Mouse (Mus musculus) brain, embryonic 14.5 days (tissue): Measurements from ENCODE around the gene Nradd. TPM values are rescaled to one million over a fixed set of nuclear protein-coding genes. Genes with fewer than 3 reads are reported as not detected.

Experiments used
- DNase-seq: peaks from one replicate; pipeline ENCODE4 v3.0.0-alpha.2; 2011; ENCODE audit warnings: low read depth
- CTCF ChIP-seq: fragments of 200-500 bp; IDR thresholded peaks from 2 replicates; pipeline ENCODE4 v1.5.1; 2012; ENCODE audit warnings: inconsistent platforms, mild to moderate bottlenecking, moderate library complexity, borderline replicate concordance; ENCODE audit not compliant: insufficient read depth, insufficient read length; ENCODE audit errors: extremely low read depth
- POLR2A ChIP-seq: fragments of 200-500 bp; IDR thresholded peaks from 2 replicates; pipeline ENCODE4 v1.6.1; 2012; ENCODE audit warnings: mild to moderate bottlenecking, inconsistent platforms, borderline replicate concordance; ENCODE audit not compliant: poor library complexity, insufficient read depth, insufficient read length, severe bottlenecking; ENCODE audit errors: extremely low read depth
- polyA plus RNA-seq: library from polyadenylated mRNA; depleted of rRNA; stranded (reverse); fragments of >200 nt; gene quantifications from 2 replicates; pipeline ENCODE4 v1.2.3, GENCODE M21; 2012

The Nradd gene
- polyA plus RNA-seq, 1 experiment, result 25.1 TPM

DNA sequence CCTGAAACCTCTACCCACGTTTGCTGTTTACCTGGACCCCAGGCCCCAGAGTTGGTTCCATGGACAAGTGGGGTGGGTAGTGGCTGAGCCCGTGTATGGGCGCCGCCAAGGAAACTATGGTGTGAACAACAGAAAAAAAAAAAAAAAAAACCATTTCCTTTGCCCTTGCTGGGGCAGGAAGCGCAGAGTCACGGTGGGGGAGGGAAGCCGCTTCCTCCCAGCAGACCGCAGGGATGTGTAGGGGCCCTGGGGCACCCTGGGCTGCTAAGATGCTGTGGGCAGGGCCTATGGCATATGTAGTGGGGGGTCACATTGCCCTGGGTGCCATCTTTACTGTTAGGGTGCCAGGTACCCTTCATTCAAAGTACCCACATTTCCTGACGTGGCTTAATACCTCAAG, 21.0 kb upstream of the Nradd start:
- DNase-seq, result no peak

DNA sequence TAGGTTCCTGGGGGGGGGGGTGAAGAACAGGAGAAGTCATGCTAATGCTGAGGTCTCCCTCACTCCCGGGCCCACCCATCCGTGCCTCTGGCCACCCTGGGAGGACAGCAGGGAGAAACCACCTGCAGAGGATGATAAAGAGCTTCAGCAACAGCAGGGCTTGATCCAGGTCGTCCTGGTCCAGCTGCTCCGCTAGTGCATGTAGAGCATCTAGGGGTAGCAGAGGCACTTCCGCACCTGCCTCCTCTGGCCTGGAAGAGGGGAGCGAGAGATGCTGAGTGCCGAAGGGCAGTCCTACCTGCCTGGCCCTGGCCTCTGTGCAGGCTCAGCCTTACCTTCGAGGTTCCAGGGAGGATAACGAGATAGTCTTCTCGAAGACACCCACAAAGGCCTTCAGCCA, 20.0 kb upstream of the Nradd start:
- no peak for TF ChIP-seq CTCF
- no peak for TF ChIP-seq POLR2A
- no peak for DNase-seq

More for the DNA sequence above, 21.0 kb upstream of the Nradd start:
- TF ChIP-seq POLR2A (no peak), CTCF (no peak)

DNA sequence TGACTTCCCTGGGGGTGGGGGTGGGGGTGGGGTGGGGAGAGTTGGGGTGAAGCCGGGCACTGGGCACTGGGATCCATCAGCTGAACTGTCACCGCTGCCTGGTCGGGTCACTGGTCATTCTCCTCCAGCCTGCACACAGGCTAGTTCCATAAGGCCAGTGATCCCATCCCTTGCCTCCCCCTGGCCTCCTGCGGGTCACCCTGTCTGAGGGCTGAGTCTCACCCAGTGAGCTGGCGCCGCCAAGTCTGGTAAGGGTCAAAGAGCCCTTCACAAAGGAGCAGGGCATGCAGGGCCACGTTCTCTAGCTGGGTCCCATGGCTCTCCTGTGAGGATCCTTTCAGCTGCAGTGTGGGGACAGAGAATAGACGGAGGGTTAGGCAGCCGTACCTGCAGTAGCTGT, 19.5 kb upstream of the Nradd start:
- no peak for TF ChIP-seq CTCF
- no peak for TF ChIP-seq POLR2A

DNA sequence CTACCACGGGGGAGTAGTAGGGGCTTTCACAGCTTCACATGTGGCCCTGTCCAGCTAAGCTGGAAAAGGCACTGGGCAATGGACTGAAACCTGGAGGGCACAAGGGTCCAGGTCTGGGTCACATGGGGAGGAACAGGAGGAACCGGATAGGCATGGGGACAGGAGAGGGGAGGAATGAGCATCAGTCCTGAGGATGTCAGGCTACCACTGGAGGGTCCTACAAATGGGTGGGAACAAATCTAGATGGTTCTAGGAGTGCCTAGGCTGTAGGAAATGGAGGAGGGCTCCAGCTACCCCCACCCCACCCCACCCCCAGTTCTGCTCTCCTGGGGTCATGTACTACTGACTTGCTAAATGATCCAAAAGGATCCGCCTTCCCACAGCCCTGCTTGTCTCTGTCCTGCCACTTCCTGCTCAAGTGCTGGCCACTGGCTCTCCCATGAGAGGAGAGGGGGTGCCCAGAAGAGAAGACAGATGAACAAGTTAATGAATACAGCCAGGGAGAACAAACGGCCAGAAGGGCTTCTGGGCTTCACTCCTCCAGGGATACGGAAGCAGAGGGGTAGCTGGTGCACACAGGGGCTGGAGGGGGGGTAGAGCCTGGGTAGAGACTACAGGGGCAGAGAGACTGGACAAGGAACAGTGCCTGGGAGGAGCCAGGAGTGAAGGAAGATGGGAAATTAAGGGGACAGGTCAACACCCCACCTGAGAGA, 18.7 kb upstream of the Nradd start:
- TF ChIP-seq CTCF, result no peak
- TF ChIP-seq POLR2A, result no peak

More for the DNA sequence above, 19.5 kb upstream of the Nradd start:
- DNase-seq, result no peak

DNA sequence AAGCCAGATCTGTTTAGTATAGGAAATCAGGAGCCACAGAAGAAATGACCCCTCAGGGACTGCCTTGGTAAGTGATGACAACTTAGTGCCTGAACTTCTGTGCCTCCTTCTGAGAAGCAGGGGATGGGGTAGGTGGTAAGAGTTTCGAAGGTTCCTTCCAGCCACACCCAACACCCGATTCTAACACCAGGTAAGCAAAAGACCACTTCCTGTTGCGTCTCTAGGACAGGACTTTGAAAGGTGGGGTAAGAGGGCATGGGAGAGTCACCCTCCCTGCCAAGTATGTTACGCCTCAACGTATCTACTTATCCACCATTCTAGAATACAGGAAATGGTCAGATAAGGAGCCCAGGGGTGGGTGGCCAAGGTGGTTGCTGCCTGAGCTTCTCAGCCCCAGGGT, 16.8 kb upstream of the Nradd start:
- no peak for DNase-seq
- TF ChIP-seq CTCF (no peak), POLR2A (no peak)

More for the DNA sequence above, 18.7 kb upstream of the Nradd start:
- DNase-seq, result no peak

DNA sequence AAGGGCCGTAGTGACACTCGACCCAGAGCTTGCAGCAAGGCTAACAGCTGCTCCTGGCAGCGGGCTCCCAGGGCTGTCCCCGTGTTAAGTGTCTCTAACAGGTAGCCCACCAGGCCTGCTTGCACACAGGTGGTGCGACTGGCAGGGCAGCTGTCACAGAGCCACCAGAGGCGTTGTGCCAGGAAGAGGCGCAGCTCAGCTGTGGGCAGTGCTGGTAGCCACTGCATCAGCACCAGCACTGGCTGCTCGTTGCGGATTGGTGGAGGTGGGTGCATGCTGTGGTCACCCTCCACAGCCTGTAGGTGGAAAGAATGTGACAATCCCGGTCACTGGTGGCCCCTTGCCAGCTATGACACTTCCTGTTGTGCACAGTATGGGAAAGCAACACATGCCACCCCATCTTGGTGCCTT, 14.4 kb upstream of the Nradd start:
- TF ChIP-seq CTCF, result no peak
- no peak for TF ChIP-seq POLR2A
- DNase-seq, result no peak

DNA sequence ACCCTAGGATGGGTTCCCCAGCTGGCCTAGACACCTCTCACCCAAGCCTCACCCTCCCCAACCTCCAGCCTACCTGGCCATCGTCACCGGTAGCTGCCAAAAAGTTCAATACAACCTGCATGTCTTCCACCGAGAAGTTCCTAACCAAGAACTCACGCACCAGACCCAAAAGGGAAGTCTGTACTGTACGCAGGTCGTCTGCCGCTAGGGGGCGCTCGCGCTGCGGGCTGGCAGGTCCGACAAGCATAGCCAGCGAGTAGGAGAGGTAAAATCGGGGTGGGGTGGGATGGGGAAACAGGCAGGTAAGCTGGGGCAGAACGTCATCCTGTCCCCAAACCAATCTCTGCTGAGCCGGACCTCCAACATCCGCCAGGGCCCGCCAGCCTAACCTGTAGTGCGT, 11.0 kb upstream of the Nradd start:
- DNase-seq, result peak; percentile 85
- TF ChIP-seq POLR2A, result no peak
- TF ChIP-seq CTCF, result peak; percentile 99

DNA sequence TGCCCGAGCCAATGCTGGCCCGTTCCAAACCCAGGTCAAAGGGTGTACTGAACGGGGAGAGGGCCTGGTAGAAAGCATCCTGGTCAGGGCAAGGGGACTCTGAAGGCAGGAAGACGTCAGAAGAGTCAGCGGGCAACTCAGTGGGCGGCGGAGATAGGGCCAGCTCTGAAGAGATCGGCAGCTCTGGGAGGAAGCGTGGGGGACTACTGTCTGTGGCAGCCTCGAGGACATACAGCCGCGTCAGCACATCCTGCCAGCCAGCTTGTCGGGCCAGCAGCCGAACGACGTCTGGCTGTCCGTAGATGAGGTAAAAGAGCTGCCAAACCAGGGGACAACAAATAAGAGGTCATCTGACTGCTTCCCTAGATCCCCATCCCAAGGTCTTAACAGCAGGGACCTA, 9.6 kb upstream of the Nradd start:
- DNase-seq, result no peak
- TF ChIP-seq CTCF (no peak), POLR2A (no peak)

DNA sequence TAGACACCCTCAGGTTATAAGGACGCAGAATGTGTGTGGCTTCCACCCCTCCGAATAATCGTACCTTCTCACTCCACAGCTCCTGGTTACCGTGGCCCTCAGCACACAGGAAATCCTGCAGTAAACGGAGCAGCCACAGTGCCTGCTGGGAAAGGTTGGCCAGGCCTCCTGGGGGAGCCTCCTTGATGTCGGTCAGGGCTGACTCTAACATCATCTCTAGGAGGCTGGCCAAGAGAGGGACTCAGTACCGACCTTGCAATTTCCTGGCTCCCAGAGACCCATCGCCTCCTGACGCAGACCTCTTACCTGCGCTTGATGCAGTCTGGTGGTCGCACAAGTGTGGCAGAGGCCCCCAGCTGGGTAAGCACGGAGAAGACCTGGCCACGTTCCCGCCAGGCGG, 8.4 kb upstream of the Nradd start:
- no peak for TF ChIP-seq POLR2A
- no peak for TF ChIP-seq CTCF
- no peak for DNase-seq

DNA sequence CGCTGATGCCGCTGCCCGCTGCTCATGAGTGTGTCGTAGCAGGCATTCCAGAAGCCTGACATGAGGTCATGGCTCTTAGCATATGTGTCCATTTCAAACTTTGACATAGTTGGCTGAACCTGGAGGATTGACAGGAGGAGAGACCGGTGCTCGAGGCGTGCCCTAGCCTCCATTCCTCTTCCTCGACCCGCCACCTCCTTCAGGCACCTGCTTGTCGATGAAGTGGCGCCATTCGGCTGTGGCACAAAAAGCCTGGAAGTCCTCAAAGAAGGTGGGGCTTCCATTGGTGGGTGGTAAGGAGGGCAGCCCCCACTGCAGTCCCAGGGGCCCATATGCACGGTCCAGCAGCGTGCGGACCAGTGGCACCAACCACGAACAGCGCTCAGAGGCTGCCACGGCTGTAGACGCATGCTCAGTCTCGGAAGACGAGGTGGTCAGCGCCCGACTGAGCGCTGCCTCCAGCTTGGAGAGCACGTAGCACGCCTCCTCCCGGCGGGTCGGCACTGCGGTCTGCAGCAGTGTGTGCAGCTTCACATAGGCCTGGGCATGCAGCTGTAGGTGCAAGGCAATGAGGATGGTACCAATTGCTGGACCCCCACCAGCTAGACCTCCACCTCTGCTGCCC, 7.5 kb upstream of the Nradd start:
- TF ChIP-seq CTCF (peak; percentile 18; the same call in 1 of the 2 replicates), POLR2A (no peak)
- DNase-seq, result peak; percentile 64

DNA sequence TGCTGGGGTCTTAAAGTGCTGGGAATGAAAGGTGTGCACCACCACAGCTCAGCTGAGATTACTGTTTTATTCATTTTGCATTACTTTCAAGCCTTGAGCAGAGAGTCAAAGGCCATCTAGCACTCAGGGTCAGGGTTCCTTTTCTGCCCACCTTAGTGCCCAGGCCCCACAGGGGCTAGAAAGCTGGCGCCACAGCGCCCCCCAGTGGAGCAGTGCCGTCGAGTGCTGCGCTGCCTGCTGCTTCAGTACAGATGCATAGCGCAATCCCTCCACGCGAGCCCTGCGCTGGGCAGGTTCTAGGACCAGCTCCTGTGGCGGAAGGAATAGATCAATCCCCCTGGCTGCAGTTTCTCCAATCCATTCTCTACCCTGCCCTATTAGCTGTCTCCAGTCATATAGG, 6.9 kb upstream of the Nradd start:
- peak; percentile 69 for DNase-seq

DNA sequence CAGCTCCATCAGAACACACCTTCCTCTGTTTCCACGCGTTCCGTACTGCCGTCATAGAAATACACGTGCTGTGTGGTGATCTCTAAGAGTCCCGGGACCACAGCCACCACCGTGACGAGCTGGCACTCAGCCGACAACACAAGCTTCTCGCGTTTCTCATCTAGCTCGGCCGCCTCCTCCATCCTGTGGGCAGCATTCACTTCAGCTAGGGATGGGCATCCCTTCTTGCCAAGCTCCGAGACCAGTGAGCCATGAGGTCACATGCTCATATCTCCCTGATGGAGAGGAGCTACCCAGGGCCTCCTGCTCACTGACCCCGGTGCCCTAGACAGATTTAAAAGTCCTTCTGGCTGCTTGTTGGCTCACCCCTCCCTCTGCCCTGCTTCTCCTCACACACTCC, 5.9 kb upstream of the Nradd start:
- TF ChIP-seq POLR2A (no peak), CTCF (no peak)

More for the DNA sequence above, 6.9 kb upstream of the Nradd start:
- peak; percentile 81 for TF ChIP-seq CTCF
- no peak for TF ChIP-seq POLR2A

More for the DNA sequence above, 5.9 kb upstream of the Nradd start:
- DNase-seq, result no peak
